In genomic region chr12:75734891-75735245, GRCm38 (mm10) we compare ENCODE assay signal across 8 mouse cellular contexts. TPM values are rescaled to one million over a fixed set of nuclear protein-coding genes. Genes with fewer than 3 reads are reported as not detected.
DNase-seq lines count a peak whose midpoint lies in the region; ATAC-seq and TF ChIP-seq lines count a peak whose summit lies in the region.

No protein-coding gene starts in this region.

- under 1% methylated on average over 17 of the region's 17 CpGs for WGBS in heart, adult 2 months
- under 1% methylated on average over 17 of the region's 17 CpGs for WGBS in heart, postnatal 0 days

- H3K27ac ChIP-seq in heart, adult 2 months, result peak overlapping the region; percentile 88
- peak overlapping the region; percentile 78 for H3K27ac ChIP-seq in heart, postnatal 0 days (ENCODE audit: low read depth)

- H3K4me3 ChIP-seq in heart, adult 2 months, result peak overlapping the region; percentile 88
- peak overlapping the region; percentile 86 for H3K4me3 ChIP-seq in E14TG2a.4 (replicated peaks; ENCODE audit: low read length)
- peak overlapping the region; percentile 79 for H3K4me3 ChIP-seq in heart, postnatal 0 days (ENCODE audit: low read depth, low read length)
- H3K4me3 ChIP-seq in myocyte, result peak overlapping the region; percentile 55

- TF ChIP-seq EP300 in heart, adult 2 months (IDR thresholded peaks at IDR 0.05; ENCODE audit: insufficient read depth, low read depth, low read length), result no peak
- no peak for TF ChIP-seq EP300 in heart, postnatal 0 days (IDR thresholded peaks at IDR 0.05; ENCODE audit: low read depth)

- no peaks in the 10 kb centered on the region for H3K27me3 ChIP-seq in heart, adult 2 months (ENCODE audit: control insufficient read depth, insufficient read depth, low read length)
- H3K27me3 ChIP-seq in E14TG2a.4 (ENCODE audit: insufficient read depth, low read length), result peaks cover 62% of the 10 kb centered on the region
- H3K27me3 ChIP-seq in heart, postnatal 0 days (ENCODE audit: control insufficient read depth, insufficient read depth, low read length), result no peaks in the 10 kb centered on the region
- no peaks in the 10 kb centered on the region for H3K27me3 ChIP-seq in myocyte (ENCODE audit: control insufficient read depth, insufficient read depth, insufficient read length)

- DNase-seq in heart, adult 2 months, result no peak
- DNase-seq in heart, postnatal 10 days, result no peak
- peak; percentile 71 for DNase-seq in embryo, embryonic 9.5 days (ENCODE audit: extremely low spot score)
- no peak for DNase-seq in heart, postnatal 0 days (ENCODE audit: low spot score)
- peak; percentile 57 for DNase-seq in liver
- no peak for DNase-seq in Muller cell, postnatal 12 days (ENCODE audit: inconsistent ontology term)

- H3K4me2 ChIP-seq in heart, postnatal 0 days (ENCODE audit: low read depth, low read length), result peak overlapping the region; percentile 97
- peak overlapping the region; percentile 75 for H3K4me2 ChIP-seq in myocyte (ENCODE audit: low read depth)

- no peak for TF ChIP-seq CTCF in heart, adult 2 months (IDR thresholded peaks at IDR 0.05)
- no peak for TF ChIP-seq CTCF in E14TG2a.4 (conservative IDR thresholded peaks at IDR 0.05; ENCODE audit: low read length)
- no peak for TF ChIP-seq CTCF in heart, postnatal 0 days (IDR thresholded peaks at IDR 0.05; ENCODE audit: low read depth)

- no peak for TF ChIP-seq POLR2A in heart, adult 2 months (IDR thresholded peaks at IDR 0.05; ENCODE audit: insufficient read depth, low read depth, low read length)
- TF ChIP-seq POLR2A in myocyte (IDR thresholded peaks at IDR 0.05; ENCODE audit: insufficient read length, low read depth), result no peak

- intact Hi-C loops in heart, adult 2 months (cut with DNase I), result loop anchor here (2.0 to 5.0 kb wide), 3 partner anchors 36 to 138 kb away; partner anchors contain the start of gene Ppp2r5e
- intact Hi-C loops in heart, postnatal 10 days (cut with DNase I), result loop anchor here (5.0 kb wide), 1 partner anchor 138 kb away; the partner anchor contains the start of gene Ppp2r5e

- H3K9ac ChIP-seq in heart, adult 2 months (ENCODE audit: low read depth, low read length), result peak overlapping the region; percentile 93
- H3K9ac ChIP-seq in heart, postnatal 0 days (replicated peaks; ENCODE audit: low read depth, low read length), result peak overlapping the region; percentile 85

- no peaks in the 10 kb centered on the region for H3K9me3 ChIP-seq in E14TG2a.4 (ENCODE audit: low read length)
- H3K9me3 ChIP-seq in heart, postnatal 0 days (replicated peaks; ENCODE audit: control insufficient read depth, low read length), result no peaks in the 10 kb centered on the region

- peaks cover 6% of the 10 kb centered on the region for H3K4me1 ChIP-seq in heart, adult 2 months (ENCODE audit: control insufficient read depth, insufficient read depth, low read length)
- peaks cover 6% of the 10 kb centered on the region; the same call in 1 of the 2 replicates for H3K4me1 ChIP-seq in E14TG2a.4 (replicated peaks; ENCODE audit: low read depth, low read length)
- peaks cover 12% of the 10 kb centered on the region for H3K4me1 ChIP-seq in heart, postnatal 0 days (ENCODE audit: control insufficient read depth, insufficient read depth)

- H3ac ChIP-seq in myocyte (ENCODE audit: control insufficient read depth, insufficient read length), result peak overlapping the region; percentile 77

- peaks cover 2% of the 10 kb centered on the region; the same call in 1 of the 2 replicates for H3K79me2 ChIP-seq in heart, adult 2 months (replicated peaks; ENCODE audit: control insufficient read depth, insufficient read depth, low read length)
- H3K79me2 ChIP-seq in myocyte (ENCODE audit: control insufficient read depth, insufficient read depth), result peaks cover 50% of the 10 kb centered on the region

- H3K36me3 ChIP-seq in heart, adult 2 months (ENCODE audit: control insufficient read depth, insufficient read depth, low read length), result 0 out of 2 replicates have a peak, but pooled peaks cover 3% of the 10 kb centered on the region
- no peaks in the 10 kb centered on the region for H3K36me3 ChIP-seq in E14TG2a.4 (ENCODE audit: insufficient read depth, low read length)
- no peaks in the 10 kb centered on the region for H3K36me3 ChIP-seq in heart, postnatal 0 days (replicated peaks; ENCODE audit: control insufficient read depth, insufficient read depth, low read length)
- no peaks in the 10 kb centered on the region for H3K36me3 ChIP-seq in myocyte (ENCODE audit: control insufficient read depth, insufficient read depth)

- peak; percentile 8; the same call in 1 of the 2 replicates for ATAC-seq in heart, postnatal 0 days (ENCODE audit: insufficient read depth, low read depth)

TF ChIP-seq in myocyte, 11 proteins besides CTCF, POLR2A, EP300 and RAD21:
- TF ChIP-seq POLR2AphosphoS2 (IDR thresholded peaks at IDR 0.05; ENCODE audit: insufficient read length, low read depth) (no peak), MYOD1 (IDR thresholded peaks at IDR 0.05; ENCODE audit: control insufficient read depth in 1 of 3, insufficient read length in 2 of 3, low read depth in 2 of 3) (no peak), USF1 (IDR thresholded peaks at IDR 0.05; ENCODE audit: low read depth) (no peak), MYOG (IDR thresholded peaks at IDR 0.05; ENCODE audit: control insufficient read depth in 1 of 3, insufficient read depth in 1 of 3, insufficient read length in 2 of 3, low read depth in 2 of 3) (no peak), REST (IDR thresholded peaks at IDR 0.05; ENCODE audit: insufficient read depth, insufficient read length) (no peak), E2F4 (IDR thresholded peaks at IDR 0.05; ENCODE audit: insufficient read depth) (no peak), MAX (IDR thresholded peaks at IDR 0.05; ENCODE audit: low read depth) (no peak), TCF3 (IDR thresholded peaks at IDR 0.05; ENCODE audit: insufficient read length, low read depth) (no peak), CEBPB (IDR thresholded peaks at IDR 0.05; ENCODE audit: insufficient read depth, poor library complexity, severe bottlenecking) (no peak), TCF12 (IDR thresholded peaks at IDR 0.05; ENCODE audit: insufficient read depth, poor library complexity, severe bottlenecking) (no peak), SRF (IDR thresholded peaks at IDR 0.05; ENCODE audit: control insufficient read depth, insufficient read length, low read depth) (no peak)
TF ChIP-seq in myocyte: peak in this region for 0.

RNA-seq across cellular contexts. Expression of gene Sgpp1, which starts 0.7 kb away (rescaled TPM):
- total RNA-seq in heart, adult 2 months (2021), result 10 to 100 TPM; 21.3 to 22.5 TPM
- 17.1 and 31.1 TPM in 2 replicates for polyA plus RNA-seq in heart, adult 2 months (2012; rRNA removed)
- total RNA-seq in heart, postnatal 10 days (2021), result 10 to 100 TPM; 17.9 to 20.8 TPM
- 28.4 and 38.1 TPM in 2 replicates for total RNA-seq in heart, postnatal 0 days (2014; rRNA removed; ENCODE audit: low replicate concordance)
- polyA plus RNA-seq in heart, postnatal 0 days (2015; fragmentation: Nextera tagmentation; extraction: Ambion mirVana), result 10.2 and 10.4 TPM in 2 replicates
- polyA plus RNA-seq in myocyte (2012; fragmentation: generic; extraction: Trizol), result 4.9 TPM

Comparison
In these comparisons a context has a peak if more than half of its experiments do, and no peak if none do; other contexts are left out.
1. DNase-seq: peak in embryo, embryonic 9.5 days (single experiment) and liver (single experiment); none in heart, adult 2 months (0 of 2), heart, postnatal 10 days (0 of 2), heart, postnatal 0 days (single experiment) and Muller cell, postnatal 12 days (single experiment).
2. Peak in every context shown above with its lines, with median percentiles within 50 percentile points of each other: H3K4me3 ChIP-seq.